Mouse (Mus musculus) lung, adult 2 months (tissue): Measurements from ENCODE around the gene Sucnr1. TPM values are rescaled to one million over a fixed set of nuclear protein-coding genes. Genes with fewer than 3 reads are reported as not detected.
"Not testable (repeated sequence)": the region's sequence is repeated elsewhere in the genome, so short reads cannot be mapped to it uniquely, and the experiment has no call there.

ENCODE experiments used
- DNase-seq: peaks from one replicate; pipeline ENCODE4 v3.0.0; 2022
- H3K4me1 ChIP-seq: fragments of 200-500 bp; 2 replicates; pipeline ENCODE4 v1.6.1; 2011; ENCODE audit warnings: low read length; ENCODE audit not compliant: control insufficient read depth, insufficient read depth
- H3K4me3 ChIP-seq: fragments of 200-500 bp; replicated peaks from 2 replicates; pipeline ENCODE3; 2011; ENCODE audit warnings: low read depth, mild to moderate bottlenecking, control low read depth, low read length; ENCODE audit errors: extremely low read depth
- CTCF ChIP-seq: fragments of 200-500 bp; IDR thresholded peaks from 2 replicates; pipeline ENCODE4 v1.5.1; 2011; ENCODE audit warnings: mild to moderate bottlenecking, low read length, control low read depth; ENCODE audit not compliant: insufficient read depth
- POLR2A ChIP-seq: fragments of 200-500 bp; IDR thresholded peaks from 2 replicates; pipeline ENCODE4 v1.6.1; 2011; ENCODE audit warnings: low read depth, mild to moderate bottlenecking, control low read depth, low read length, borderline replicate concordance; ENCODE audit errors: extremely low read depth
- WGBS: fragments of 180-500 bp; shearing (Covaris S2); methylation state at CpG from one replicate; pipeline ENCODE4 v1.1.7; 2018; 5-methylcytosine and 5-hydroxymethylcytosine counted together
- polyA plus RNA-seq: library from polyadenylated mRNA; depleted of rRNA; stranded (reverse); fragments of >200 nt; gene quantifications from 2 replicates; pipeline ENCODE4 v1.2.3, GENCODE M21; 2012

The Sucnr1 gene
- polyA plus RNA-seq, 1 experiment = 0.14 TPM

DNA sequence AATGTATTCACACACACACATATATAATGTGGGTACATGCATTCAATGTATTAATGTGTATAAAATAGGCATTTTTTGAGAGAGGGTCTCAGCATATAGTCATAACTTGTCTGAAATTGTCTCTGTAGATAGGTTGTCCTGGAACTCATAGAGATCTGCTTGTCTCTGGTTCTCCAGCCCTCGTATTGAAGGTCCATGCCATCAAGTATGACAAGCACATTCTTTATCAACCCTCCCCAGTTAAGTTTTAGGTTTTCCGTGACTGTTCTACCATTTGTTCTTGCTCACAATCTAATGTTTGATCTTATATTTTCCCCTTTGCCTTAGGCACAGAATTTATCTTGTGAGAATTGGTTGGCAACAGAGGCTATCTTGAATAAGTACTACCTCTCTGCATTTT is 4.1 kb downstream of the Sucnr1 start:
- Histone ChIP-seq H3K4me1 (no peaks in the 10 kb centered on the region), H3K4me3 (no peak overlapping the region)
- TF ChIP-seq CTCF (no peak), POLR2A (no peak)
- 88% methylated on average over 2 of the region's 2 CpGs for WGBS
- no peak for DNase-seq

DNA sequence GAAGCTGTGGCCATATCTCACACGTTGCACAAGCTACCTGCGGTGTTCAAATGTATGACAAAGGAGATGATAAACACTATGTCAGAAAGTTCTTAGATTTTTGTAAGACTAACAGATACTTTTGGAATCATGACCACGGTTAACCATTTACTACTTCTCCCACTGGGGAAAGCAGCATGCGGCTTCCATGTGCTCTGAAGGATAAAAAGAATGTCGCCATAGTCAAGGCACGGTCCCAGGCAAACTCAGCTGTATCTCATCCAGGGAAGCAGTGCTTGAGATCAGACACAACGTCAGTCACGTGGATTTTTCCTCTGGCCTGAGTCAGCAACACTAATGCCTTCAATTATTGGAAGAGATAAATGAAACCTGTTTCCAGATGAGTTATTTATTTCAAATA is 9.7 kb downstream of the Sucnr1 start:
- 75% methylated on average over 8 of the region's 8 CpGs for WGBS

GRCm38 (mm10) chr3:60094386-60095156 is 12.9 kb downstream of the Sucnr1 start:
- Histone ChIP-seq H3K4me3 (no peak overlapping the region), H3K4me1 (no peaks in the 10 kb centered on the region)
- no peak for DNase-seq
- no peak for TF ChIP-seq CTCF
- no peak for TF ChIP-seq POLR2A
- WGBS = 67% methylated on average over 2 of the region's 2 CpGs

More for the DNA sequence above, 9.7 kb downstream of the Sucnr1 start:
- TF ChIP-seq POLR2A (no peak), CTCF (no peak)
- Histone ChIP-seq H3K4me1 (no peaks in the 10 kb centered on the region), H3K4me3 (no peak overlapping the region)
- no peak for DNase-seq

DNA sequence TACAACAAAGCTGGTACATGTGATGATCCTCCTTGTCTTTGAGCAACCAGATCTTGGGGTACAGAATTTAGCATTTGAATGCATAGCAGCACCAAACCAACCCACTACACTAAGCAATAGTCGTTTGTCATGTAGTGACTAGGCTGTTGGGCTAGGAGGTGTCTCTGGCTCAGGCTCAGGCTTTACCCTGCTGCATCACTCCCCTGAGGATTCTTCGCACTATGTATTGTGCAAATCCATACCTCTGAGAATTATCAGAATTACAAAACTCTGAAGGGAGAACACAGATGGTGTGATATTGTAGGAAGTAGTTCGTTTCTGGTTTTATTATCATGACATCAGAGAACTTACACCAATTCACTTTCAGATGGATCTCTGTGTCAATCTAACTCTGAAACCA is 15.3 kb downstream of the Sucnr1 start:
- Histone ChIP-seq H3K4me1 (no peaks in the 10 kb centered on the region), H3K4me3 (no peak overlapping the region)
- DNase-seq = no peak
- WGBS = 71% methylated on average over 3 of the region's 3 CpGs
- TF ChIP-seq CTCF (no peak), POLR2A (no peak)

- WGBS = 78% methylated on average over 2 of the region's 2 CpGs
- TF ChIP-seq CTCF (no peak), POLR2A (no peak)
- no peaks in the 10 kb centered on the region for H3K4me1 ChIP-seq
- DNase-seq = no peak
- no peak overlapping the region for H3K4me3 ChIP-seq
Measured at GRCm38 (mm10) chr3:60097485-60097884, 15.8 kb downstream of the Sucnr1 start.

- TF ChIP-seq CTCF (no peak), POLR2A (no peak)
- 52% methylated on average over 1 of the region's 1 CpGs for WGBS
- H3K4me1 ChIP-seq = no peaks in the 10 kb centered on the region
- H3K4me3 ChIP-seq = no peak overlapping the region
- peak; percentile 6 for DNase-seq
Measured at GRCm38 (mm10) chr3:60098521-60098920, 16.9 kb downstream of the Sucnr1 start.

GRCm38 (mm10) chr3:60104462-60105109 is 22.9 kb downstream of the Sucnr1 start:
- no peak for TF ChIP-seq CTCF
- no peak for TF ChIP-seq POLR2A
- 82% methylated on average over 2 of the region's 2 CpGs for WGBS
- no peak for DNase-seq

DNA sequence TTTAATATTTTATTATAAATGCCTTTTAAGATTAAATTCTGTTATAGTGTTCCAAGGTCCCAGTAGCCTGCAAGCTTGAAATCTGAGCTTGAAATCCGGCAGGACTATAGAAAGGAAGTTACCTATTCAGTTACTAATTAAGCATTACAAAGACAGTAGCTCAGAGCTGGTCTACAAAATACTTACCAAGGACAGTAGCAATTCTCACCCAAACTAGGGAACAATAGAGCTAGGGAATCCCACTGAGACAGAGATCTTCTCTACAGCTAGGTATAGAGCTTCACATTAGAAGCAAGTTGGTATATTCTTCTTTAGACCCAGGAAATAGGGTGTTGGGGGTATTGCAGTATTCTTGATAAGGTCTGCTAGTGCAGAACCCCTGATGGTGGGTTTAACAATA is 24.8 kb downstream of the Sucnr1 start:
- DNase-seq, H3K4me3 ChIP-seq, H3K4me1 ChIP-seq: not testable (repeated sequence)
- WGBS = 79% methylated on average over 1 of the region's 1 CpGs

More at GRCm38 (mm10) chr3:60104462-60105109, 22.9 kb downstream of the Sucnr1 start:
- Histone ChIP-seq H3K4me1 (no peaks in the 10 kb centered on the region), H3K4me3 (no peak overlapping the region)

DNA sequence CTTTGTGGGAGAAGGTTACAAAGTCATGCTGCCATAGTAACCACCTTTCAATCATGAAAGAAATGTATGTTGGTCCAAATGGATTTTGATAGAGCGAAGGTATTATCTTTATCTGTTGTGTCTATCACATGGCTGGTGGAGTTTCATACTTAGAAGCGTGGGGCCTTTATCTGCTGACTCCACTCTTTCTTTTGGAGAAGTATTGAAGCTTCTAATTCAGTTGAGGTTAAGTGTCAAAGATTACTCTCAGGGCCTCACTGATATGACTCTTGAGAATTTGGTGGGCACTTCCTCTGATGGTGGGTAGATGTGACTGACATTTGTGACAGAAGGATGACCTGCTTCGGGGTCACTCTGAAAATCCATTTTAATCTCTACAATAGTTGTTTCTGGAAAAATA is 26.1 kb downstream of the Sucnr1 start:
- 87% methylated on average over 3 of the region's 3 CpGs for WGBS
- no peak for TF ChIP-seq CTCF
- no peak for TF ChIP-seq POLR2A
- no peak overlapping the region for H3K4me3 ChIP-seq
- DNase-seq = no peak
- H3K4me1 ChIP-seq = no peaks in the 10 kb centered on the region

- Histone ChIP-seq H3K4me3 (no peak overlapping the region), H3K4me1 (no peaks in the 10 kb centered on the region)
- TF ChIP-seq POLR2A (no peak), CTCF (no peak)
- no peak for DNase-seq
Measured at GRCm38 (mm10) chr3:60108815-60109214, 27.1 kb downstream of the Sucnr1 start.

- H3K4me3 ChIP-seq = no peak overlapping the region
- 80% methylated on average over 4 of the region's 4 CpGs for WGBS
- H3K4me1 ChIP-seq = no peaks in the 10 kb centered on the region
- DNase-seq = no peak
- TF ChIP-seq POLR2A (no peak), CTCF (no peak)
Measured at GRCm38 (mm10) chr3:60111135-60111710, 29.6 kb downstream of the Sucnr1 start.
